Mouse (Mus musculus): Measurements from ENCODE around the gene Exoc6.
A peak's percentile ranks its signal among the peaks of the same experiment; 100 is the strongest.
"Not testable (repeated sequence)": the region's sequence is repeated elsewhere in the genome, so short reads cannot be mapped to it uniquely, and the experiment has no call there.

The Exoc6 gene

GRCm38 (mm10) chr19:37537717-37538116 lies 12.5 kb upstream of the Exoc6 start:
- no peak for DNase-seq (ENCODE audit: low spot score in 2 of 2)

GRCm38 (mm10) chr19:37540201-37540600 lies 10.0 kb upstream of the Exoc6 start:
- DNase-seq (ENCODE audit: low spot score in 2 of 2): no peak

- DNase-seq (ENCODE audit: low spot score in 2 of 2): peak in 1 of 2 experiments; percentile 55
Observed at GRCm38 (mm10) chr19:37543537-37544326, 6.5 kb upstream of the Exoc6 start.

DNA sequence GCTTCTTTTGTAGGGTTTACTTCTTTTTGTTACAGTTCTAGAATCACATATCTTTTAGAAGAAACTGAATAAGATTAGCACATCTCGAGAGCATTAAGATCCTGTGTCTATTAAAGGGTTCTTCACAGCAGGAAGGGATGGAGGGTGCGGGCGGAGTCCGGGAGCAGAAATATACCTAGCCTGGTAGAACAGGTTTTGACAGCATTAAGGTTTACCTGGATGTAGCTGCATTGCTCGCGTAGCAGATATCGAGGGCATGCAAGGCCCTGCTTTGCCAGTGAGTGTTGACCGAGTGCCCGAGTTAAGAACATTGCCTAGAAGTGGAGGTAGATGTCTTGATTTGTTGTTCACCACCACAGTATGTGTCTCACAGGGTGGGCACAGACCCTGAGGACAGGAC lies 5.7 kb upstream of the Exoc6 start:
- no peak for DNase-seq (ENCODE audit: low spot score in 2 of 2)

DNA sequence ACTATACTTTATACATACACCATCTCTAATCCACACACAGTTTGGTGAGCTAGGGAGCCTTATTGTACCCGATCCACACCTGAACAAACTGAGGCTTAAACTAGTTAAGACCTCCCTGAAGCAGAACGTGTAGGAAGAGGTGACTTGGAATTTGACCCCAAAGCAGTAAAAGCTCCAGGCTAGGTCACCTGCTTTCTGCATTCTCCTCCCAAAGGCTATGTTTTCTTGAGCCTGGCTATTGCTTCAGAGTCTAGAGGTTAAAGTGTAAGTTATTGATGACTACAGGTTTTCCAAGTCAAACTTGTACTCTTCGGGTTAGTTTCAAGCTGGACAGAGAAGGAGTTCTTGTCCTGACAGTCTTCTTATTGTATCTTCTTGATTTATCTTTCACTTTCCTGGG lies 5.0 kb upstream of the Exoc6 start:
- DNase-seq (ENCODE audit: low spot score in 2 of 2): no peak

- no peak for DNase-seq (ENCODE audit: low spot score in 2 of 2)
Observed at GRCm38 (mm10) chr19:37545725-37546124, 4.5 kb upstream of the Exoc6 start.

GRCm38 (mm10) chr19:37546776-37547175 lies 3.4 kb upstream of the Exoc6 start:
- no peak for DNase-seq (ENCODE audit: low spot score in 2 of 2)

- DNase-seq (ENCODE audit: low spot score in 2 of 2): no peak
Observed at GRCm38 (mm10) chr19:37551040-37551566, 885 bp downstream of the Exoc6 start.

- DNase-seq (ENCODE audit: low spot score in 2 of 2): no peak
Observed at GRCm38 (mm10) chr19:37553376-37554265, 3.4 kb downstream of the Exoc6 start.

DNA sequence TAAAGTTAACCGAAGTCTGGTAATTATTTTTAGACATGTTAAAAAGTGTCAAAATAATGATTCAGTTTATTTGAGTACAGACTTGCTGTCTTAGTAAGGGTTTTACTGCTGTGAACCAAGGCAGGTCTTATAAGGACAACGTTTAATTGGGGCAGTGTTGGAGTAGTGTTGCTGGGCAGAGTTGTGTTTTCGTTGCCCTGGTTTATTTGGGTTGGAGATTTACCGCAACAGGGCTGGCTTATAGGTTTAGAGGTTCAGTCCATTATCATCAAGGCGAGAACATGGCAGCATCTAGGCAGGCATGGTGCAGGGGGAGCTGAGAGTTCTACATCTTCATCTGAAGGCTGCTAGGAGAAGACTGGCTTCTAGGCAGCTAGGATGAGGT lies 4.0 kb downstream of the Exoc6 start:
- DNase-seq (ENCODE audit: low spot score in 2 of 2): not testable (repeated sequence)

DNA sequence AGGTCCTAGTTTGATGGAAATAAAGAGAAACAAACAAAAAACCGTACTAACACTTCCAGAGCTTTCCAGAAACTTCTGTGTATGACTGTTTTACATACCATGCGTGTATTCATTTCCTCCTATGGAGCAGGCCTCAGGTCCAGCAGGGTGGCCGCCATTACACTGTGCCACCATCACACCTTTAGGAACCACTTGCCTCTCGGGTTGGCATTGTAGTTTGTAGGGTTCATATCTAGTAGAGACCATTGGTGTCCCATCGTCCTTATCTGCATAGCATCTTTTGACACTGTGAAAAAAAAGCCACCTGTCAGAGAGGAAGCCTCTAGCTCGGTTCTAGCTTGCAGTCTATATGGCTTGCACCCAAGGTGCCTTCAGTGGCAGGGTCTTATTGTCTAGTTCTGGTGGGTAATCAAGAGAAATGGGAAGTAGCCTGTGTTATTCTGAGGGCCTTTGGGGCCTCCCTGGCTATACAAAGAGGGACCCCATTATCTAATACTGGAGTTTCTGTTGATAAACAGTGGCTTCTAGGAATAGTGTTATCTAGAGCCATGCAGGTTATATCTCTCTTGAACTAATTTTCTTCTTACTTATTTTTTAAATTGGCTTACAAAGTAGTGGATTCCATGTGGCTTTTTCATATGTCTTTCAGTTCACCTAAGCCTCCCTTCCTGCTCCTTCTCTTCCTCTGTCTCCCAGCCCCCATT lies 5.8 kb downstream of the Exoc6 start:
- DNase-seq (ENCODE audit: low spot score in 2 of 2): no peak

GRCm38 (mm10) chr19:37557898-37558297 lies 7.7 kb downstream of the Exoc6 start:
- no peak for DNase-seq (ENCODE audit: low spot score in 2 of 2)

- DNase-seq (ENCODE audit: low spot score in 2 of 2): peak; percentile 44 to 65
Observed at GRCm38 (mm10) chr19:37559286-37560079, 9.3 kb downstream of the Exoc6 start.

GRCm38 (mm10) chr19:37560080-37560427 lies 9.8 kb downstream of the Exoc6 start:
- no peak for DNase-seq (ENCODE audit: low spot score in 2 of 2)

GRCm38 (mm10) chr19:37561106-37561892 lies 11.1 kb downstream of the Exoc6 start:
- DNase-seq (ENCODE audit: low spot score in 2 of 2): no peak

GRCm38 (mm10) chr19:37563763-37564162 lies 13.5 kb downstream of the Exoc6 start:
- peak; percentile 51 to 77 for DNase-seq (ENCODE audit: low spot score in 2 of 2)

- no peak for DNase-seq (ENCODE audit: low spot score in 2 of 2)
Observed at GRCm38 (mm10) chr19:37565806-37566205, 15.6 kb downstream of the Exoc6 start.

GRCm38 (mm10) chr19:37569186-37569754 lies 19.1 kb downstream of the Exoc6 start:
- no peak for DNase-seq (ENCODE audit: low spot score in 2 of 2)

- DNase-seq (ENCODE audit: low spot score in 2 of 2): no peak
Observed at GRCm38 (mm10) chr19:37570966-37571718, 20.9 kb downstream of the Exoc6 start.
